Mouse (Mus musculus): ENCODE measurements at regions not wholly inside any gene's neighbourhood (a gene's known extent, or its start where the extent isn't known, plus 50 kb on each side); places are given as distances from the start of the nearest gene placed in this dataset.

DNA sequence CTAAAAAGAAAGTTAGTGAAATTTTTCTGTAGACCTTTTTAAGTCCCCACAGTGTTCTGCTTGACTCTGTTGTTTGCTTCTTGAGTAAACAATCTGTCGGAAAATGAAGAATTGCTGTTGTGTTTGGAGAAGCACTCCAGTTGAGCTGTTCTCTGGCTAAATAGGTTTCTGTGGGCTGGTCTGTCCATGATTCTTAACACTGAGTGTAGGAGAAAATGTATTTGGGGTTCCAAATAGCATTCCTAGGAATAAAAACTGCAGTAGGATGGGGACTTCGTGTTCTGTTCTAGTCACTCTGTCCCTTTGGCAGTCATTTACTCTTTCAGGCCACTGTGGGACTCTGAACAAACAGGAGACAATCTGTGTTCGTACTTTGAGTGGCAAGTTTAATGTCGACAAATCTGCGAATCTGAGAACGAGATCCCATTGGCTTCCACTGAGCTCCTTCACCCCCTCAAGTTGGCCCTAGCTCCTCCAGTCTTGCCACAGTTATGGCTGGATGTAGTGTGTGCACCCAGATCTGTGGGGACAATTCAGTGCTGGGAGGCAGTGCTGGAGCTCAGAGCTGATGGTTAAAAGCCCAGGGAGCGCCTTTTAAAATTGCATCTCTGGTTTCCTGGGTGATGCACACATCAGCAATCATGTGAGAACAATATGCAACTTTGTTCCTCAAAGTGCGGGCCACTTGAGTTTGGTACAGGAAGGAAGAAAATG, 330.2 kb downstream of the Lmbrd1 start:
- TF ChIP-seq POLR2A (IDR thresholded peaks at IDR 0.05; ENCODE audit: borderline replicate concordance, extremely low read depth, insufficient read depth, insufficient read length, poor library complexity, severe bottlenecking) (no peak), CTCF (IDR thresholded peaks at IDR 0.05; ENCODE audit: borderline replicate concordance, extremely low read depth, insufficient read depth, insufficient read length) (no peak)
- peak; percentile 62 for DNase-seq (ENCODE audit: low read depth)

- no peak for DNase-seq (ENCODE audit: low read depth)
- TF ChIP-seq POLR2A (IDR thresholded peaks at IDR 0.05; ENCODE audit: borderline replicate concordance, extremely low read depth, insufficient read depth, insufficient read length, poor library complexity, severe bottlenecking) (no peak), CTCF (IDR thresholded peaks at IDR 0.05; ENCODE audit: borderline replicate concordance, extremely low read depth, insufficient read depth, insufficient read length) (no peak)
Measured at GRCm38 (mm10) chr1:25012754-25013153, 334.3 kb downstream of the Lmbrd1 start.
